Mouse (Mus musculus): ENCODE measurements around the gene Fnip1. TPM values are rescaled to one million over a fixed set of nuclear protein-coding genes. Genes with fewer than 3 reads are reported as not detected.

Gene Fnip1
- polyA plus RNA-seq, 1 experiment from 2014 or later = 8.9 TPM

Other genes starting within 250 kb of the Fnip1 start
- gene Csf2, start 188.5 kb upstream of the Fnip1 start, polyA plus RNA-seq (2015; fragmentation: Nextera tagmentation; extraction: Ambion mirVana) = not detected in 2 replicates
- gene Il3, start 170.9 kb upstream of the Fnip1 start, polyA plus RNA-seq (2015; fragmentation: Nextera tagmentation; extraction: Ambion mirVana) = not detected in 2 replicates
- 44.0 and 45.4 TPM in 2 replicates for gene Acsl6, start 134.4 kb upstream of the Fnip1 start, polyA plus RNA-seq (2015; fragmentation: Nextera tagmentation; extraction: Ambion mirVana)
- gene Meikin, start 67.5 kb upstream of the Fnip1 start, polyA plus RNA-seq (2015; fragmentation: Nextera tagmentation; extraction: Ambion mirVana) = not detected in 2 replicates
- 34.1 and 38.6 TPM in 2 replicates for gene Rapgef6, start 84.6 kb downstream of the Fnip1 start, polyA plus RNA-seq (2015; fragmentation: Nextera tagmentation; extraction: Ambion mirVana)